Mouse (Mus musculus) subcutaneous adipose tissue, adult 2 months (tissue): Measurements from ENCODE around the gene Zscan22. TPM values are rescaled to one million over a fixed set of nuclear protein-coding genes. Genes with fewer than 3 reads are reported as not detected.

ENCODE experiments used
- polyA plus RNA-seq: library from polyadenylated mRNA; depleted of rRNA; stranded (reverse); fragments of >200 nt; gene quantifications from 2 replicates; pipeline ENCODE4 v1.2.3, GENCODE M21; 2012; ENCODE audit warnings: low replicate concordance; rRNA removed

Gene Zscan22
- polyA plus RNA-seq, result 6.9 and 16.2 TPM in 2 replicates

GRCm38 (mm10) chr7:12897655-12898410 lies at the start of gene Zscan22:
Zscan22 (plus strand) TSS chr7:12897815.

GRCm38 (mm10) chr7:12880911-12881660 lies 16.5 kb upstream of the Zscan22 start, which contains the start of gene Zfp128:
Zfp128 (plus strand) TSS chr7:12881177.

GRCm38 (mm10) chr7:12921705-12922465 lies 24.3 kb downstream of the Zscan22 start, which contains the start of gene Rps5:
Rps5 (plus strand) TSS chr7:12922290.

GRCm38 (mm10) chr7:12927191-12927680 lies 29.6 kb downstream of the Zscan22 start, which contains the start of gene Rnf225:
Rnf225 (plus strand) TSS chr7:12927416.

Other genes starting within 250 kb of the Zscan22 start
- gene Vmn2r55, start 212.8 kb upstream of the Zscan22 start, polyA plus RNA-seq, result not detected in 2 replicates
- not detected in 2 replicates for gene Vmn2r56, start 162.8 kb upstream of the Zscan22 start, polyA plus RNA-seq
- gene Zscan18, start 94.2 kb upstream of the Zscan22 start, polyA plus RNA-seq, result 1.1 and 5.5 TPM in 2 replicates
- gene Zfp329, start 79.0 kb upstream of the Zscan22 start, polyA plus RNA-seq, result 2.1 and 3.4 TPM in 2 replicates
- gene Zfp110, start 63.1 kb upstream of the Zscan22 start, polyA plus RNA-seq, result 12.8 and 17.1 TPM in 2 replicates
- 1.4 and 2.6 TPM in 2 replicates for gene Zfp128, start 16.6 kb upstream of the Zscan22 start, polyA plus RNA-seq
- gene Rps5, start 24.5 kb downstream of the Zscan22 start, polyA plus RNA-seq, result 1,231 and 3,702 TPM in 2 replicates
- gene Rnf225, start 29.6 kb downstream of the Zscan22 start, polyA plus RNA-seq, result 0.26 and 0.54 TPM in 2 replicates
- gene Zfp324, start 68.0 kb downstream of the Zscan22 start, polyA plus RNA-seq, result 5.6 and 11.9 TPM in 2 replicates
- 5.9 and 11.7 TPM in 2 replicates for gene Zfp446, start 80.0 kb downstream of the Zscan22 start, polyA plus RNA-seq
- 0.32 and 0.63 TPM in 2 replicates for gene Slc27a5, start 100.4 kb downstream of the Zscan22 start, polyA plus RNA-seq
- gene Trim28, start 101.3 kb downstream of the Zscan22 start, polyA plus RNA-seq, result 168 and 437 TPM in 2 replicates
- 12.3 and 22.9 TPM in 2 replicates for gene Zbtb45, start 112.2 kb downstream of the Zscan22 start, polyA plus RNA-seq
- gene Chmp2a, start 137.0 kb downstream of the Zscan22 start, polyA plus RNA-seq, result 100 and 104 TPM in 2 replicates
- 232 and 241 TPM in 2 replicates for gene Ube2m, start 140.5 kb downstream of the Zscan22 start, polyA plus RNA-seq
- 0.92 and 2.7 TPM in 2 replicates for gene Mzf1, start 156.9 kb downstream of the Zscan22 start, polyA plus RNA-seq
- not detected in 2 replicates for gene Vmn1r85, start 197.4 kb downstream of the Zscan22 start, polyA plus RNA-seq
- gene Vmn1r86, start 222.1 kb downstream of the Zscan22 start, polyA plus RNA-seq, result not detected in 2 replicates
- gene Vmn1r87, start 242.3 kb downstream of the Zscan22 start, polyA plus RNA-seq, result not detected in 2 replicates